Mouse (Mus musculus): ENCODE data around the gene Prph2. TPM values are rescaled to one million over a fixed set of nuclear protein-coding genes. Genes with fewer than 3 reads are reported as not detected.

Gene Prph2
- polyA plus RNA-seq, 1 experiment from 2014 or later, result not detected

GRCm38 (mm10) chr17:46900941-46901340 is 9.3 kb upstream of the Prph2 start:
- whole genome bisulfite sequencing, result 50% methylated on average over 2 of the region's 2 CpGs
- Histone ChIP-seq H3K4me1 (replicated peaks; ENCODE audit: control insufficient read depth, insufficient read depth, low read length) (no peaks in the 10 kb centered on the region), H3K27ac (ENCODE audit: low read depth, low read length) (no peak overlapping the region), H3K9me3 (ENCODE audit: control insufficient read depth, low read length) (no peaks in the 10 kb centered on the region), H3K36me3 (ENCODE audit: control insufficient read depth, insufficient read depth, low read length) (no peaks in the 10 kb centered on the region), H3K9ac (ENCODE audit: low read length) (no peak overlapping the region), H3K4me3 (ENCODE audit: low read depth, low read length) (no peak overlapping the region), H3K4me2 (ENCODE audit: low read depth, low read length, severe bottlenecking) (no peak overlapping the region), H3K27me3 (ENCODE audit: control insufficient read depth, insufficient read depth, low read length) (no peaks in the 10 kb centered on the region)
- DNase-seq (ENCODE audit: low spot score) (no peak), ATAC-seq (replicated peaks; ENCODE audit: low FRiP score) (no peak)

GRCm38 (mm10) chr17:46903876-46904490 is 6.3 kb upstream of the Prph2 start:
- Histone ChIP-seq H3K27ac (ENCODE audit: low read depth, low read length) (no peak overlapping the region), H3K4me2 (ENCODE audit: low read depth, low read length, severe bottlenecking) (no peak overlapping the region), H3K9ac (ENCODE audit: low read length) (no peak overlapping the region), H3K27me3 (ENCODE audit: control insufficient read depth, insufficient read depth, low read length) (no peaks in the 10 kb centered on the region), H3K36me3 (ENCODE audit: control insufficient read depth, insufficient read depth, low read length) (no peaks in the 10 kb centered on the region), H3K4me1 (replicated peaks; ENCODE audit: control insufficient read depth, insufficient read depth, low read length) (no peaks in the 10 kb centered on the region), H3K9me3 (ENCODE audit: control insufficient read depth, low read length) (no peaks in the 10 kb centered on the region), H3K4me3 (ENCODE audit: low read depth, low read length) (no peak overlapping the region)
- 25% methylated on average over 19 of the region's 19 CpGs for WGBS
- ATAC-seq (replicated peaks; ENCODE audit: low FRiP score), result no peak
- peak; percentile 90 for DNase-seq (ENCODE audit: low spot score)

- Histone ChIP-seq H3K4me1 (replicated peaks; ENCODE audit: control insufficient read depth, insufficient read depth, low read length) (0 out of 2 replicates have a peak, but pooled peaks cover 2% of the 10 kb centered on the region), H3K4me2 (ENCODE audit: low read depth, low read length, severe bottlenecking) (no peak overlapping the region), H3K27ac (ENCODE audit: low read depth, low read length) (no peak overlapping the region), H3K36me3 (ENCODE audit: control insufficient read depth, insufficient read depth, low read length) (no peaks in the 10 kb centered on the region), H3K27me3 (ENCODE audit: control insufficient read depth, insufficient read depth, low read length) (no peaks in the 10 kb centered on the region), H3K9ac (ENCODE audit: low read length) (no peak overlapping the region), H3K4me3 (ENCODE audit: low read depth, low read length) (no peak overlapping the region), H3K9me3 (ENCODE audit: control insufficient read depth, low read length) (no peaks in the 10 kb centered on the region)
- WGBS, result 51% methylated on average over 6 of the region's 6 CpGs
- no peak for ATAC-seq (replicated peaks; ENCODE audit: low FRiP score)
- no peak for DNase-seq (ENCODE audit: low spot score)
Measured at GRCm38 (mm10) chr17:46912331-46912730, 2.1 kb downstream of the Prph2 start.

DNA sequence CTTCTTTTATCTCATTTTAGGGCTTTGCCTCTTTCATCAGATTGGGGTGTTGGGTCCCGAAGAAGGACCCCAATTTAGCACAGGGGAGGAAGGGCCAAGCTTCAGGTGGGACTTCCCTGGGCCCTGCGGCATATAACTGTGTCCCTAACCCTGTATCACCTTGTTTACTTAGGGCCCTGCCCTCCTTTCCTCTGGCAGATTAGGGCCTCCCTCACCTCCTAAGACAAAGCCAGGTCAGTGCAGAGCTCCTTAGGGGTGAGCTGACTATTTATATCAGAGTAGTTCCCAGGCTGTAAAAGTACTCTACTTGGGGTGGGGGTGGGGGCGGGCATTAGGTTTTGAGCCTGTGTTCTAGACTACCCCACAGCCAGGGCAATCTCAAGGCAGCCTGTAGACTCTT is 4.9 kb downstream of the Prph2 start:
- WGBS, result 59% methylated on average over 3 of the region's 3 CpGs
- ATAC-seq (replicated peaks; ENCODE audit: low FRiP score) (no peak), DNase-seq (ENCODE audit: low spot score) (no peak)
- Histone ChIP-seq H3K4me2 (ENCODE audit: low read depth, low read length, severe bottlenecking) (no peak overlapping the region), H3K9me3 (ENCODE audit: control insufficient read depth, low read length) (no peaks in the 10 kb centered on the region), H3K27me3 (ENCODE audit: control insufficient read depth, insufficient read depth, low read length) (no peaks in the 10 kb centered on the region), H3K36me3 (ENCODE audit: control insufficient read depth, insufficient read depth, low read length) (no peaks in the 10 kb centered on the region), H3K27ac (ENCODE audit: low read depth, low read length) (no peak overlapping the region), H3K4me1 (replicated peaks; ENCODE audit: control insufficient read depth, insufficient read depth, low read length) (0 out of 2 replicates have a peak, but pooled peaks cover 2% of the 10 kb centered on the region), H3K9ac (ENCODE audit: low read length) (no peak overlapping the region), H3K4me3 (ENCODE audit: low read depth, low read length) (no peak overlapping the region)

- ATAC-seq (replicated peaks; ENCODE audit: low FRiP score) (no peak), DNase-seq (ENCODE audit: low spot score) (no peak)
- Histone ChIP-seq H3K4me3 (ENCODE audit: low read depth, low read length) (no peak overlapping the region), H3K36me3 (ENCODE audit: control insufficient read depth, insufficient read depth, low read length) (no peaks in the 10 kb centered on the region), H3K4me2 (ENCODE audit: low read depth, low read length, severe bottlenecking) (no peak overlapping the region), H3K9me3 (ENCODE audit: control insufficient read depth, low read length) (no peaks in the 10 kb centered on the region), H3K4me1 (replicated peaks; ENCODE audit: control insufficient read depth, insufficient read depth, low read length) (no peaks in the 10 kb centered on the region), H3K27ac (ENCODE audit: low read depth, low read length) (no peak overlapping the region), H3K27me3 (ENCODE audit: control insufficient read depth, insufficient read depth, low read length) (no peaks in the 10 kb centered on the region), H3K9ac (ENCODE audit: low read length) (no peak overlapping the region)
- WGBS, result 51% methylated on average over 4 of the region's 4 CpGs
Measured at GRCm38 (mm10) chr17:46918951-46919350, 8.7 kb downstream of the Prph2 start.

- no peaks in the 10 kb centered on the region for H3K36me3 ChIP-seq (ENCODE audit: control insufficient read depth, insufficient read depth, low read length)
- H3K27me3 ChIP-seq (ENCODE audit: control insufficient read depth, insufficient read depth, low read length), result no peaks in the 10 kb centered on the region
- 55% methylated on average over 6 of the region's 6 CpGs for WGBS
- H3K4me2 ChIP-seq (ENCODE audit: low read depth, low read length, severe bottlenecking), result no peak overlapping the region
- no peak overlapping the region for H3K27ac ChIP-seq (ENCODE audit: low read depth, low read length)
- ATAC-seq (replicated peaks; ENCODE audit: low FRiP score) (no peak), DNase-seq (ENCODE audit: low spot score) (no peak)
- H3K9me3 ChIP-seq (ENCODE audit: control insufficient read depth, low read length), result no peaks in the 10 kb centered on the region
- no peak overlapping the region for H3K4me3 ChIP-seq (ENCODE audit: low read depth, low read length)
- no peaks in the 10 kb centered on the region for H3K4me1 ChIP-seq (replicated peaks; ENCODE audit: control insufficient read depth, insufficient read depth, low read length)
- no peak overlapping the region for H3K9ac ChIP-seq (ENCODE audit: low read length)
Measured at GRCm38 (mm10) chr17:46920855-46921254, 10.6 kb downstream of the Prph2 start.

GRCm38 (mm10) chr17:46926192-46926591 is 15.9 kb downstream of the Prph2 start:
- Histone ChIP-seq H3K27me3 (ENCODE audit: control insufficient read depth, insufficient read depth, low read length) (no peaks in the 10 kb centered on the region), H3K9ac (ENCODE audit: low read length) (no peak overlapping the region), H3K4me1 (replicated peaks; ENCODE audit: control insufficient read depth, insufficient read depth, low read length) (no peaks in the 10 kb centered on the region), H3K4me3 (ENCODE audit: low read depth, low read length) (no peak overlapping the region), H3K4me2 (ENCODE audit: low read depth, low read length, severe bottlenecking) (no peak overlapping the region), H3K9me3 (ENCODE audit: control insufficient read depth, low read length) (no peaks in the 10 kb centered on the region), H3K27ac (ENCODE audit: low read depth, low read length) (no peak overlapping the region), H3K36me3 (ENCODE audit: control insufficient read depth, insufficient read depth, low read length) (no peaks in the 10 kb centered on the region; the same call in 1 of the 2 replicates)
- DNase-seq (ENCODE audit: low spot score), result no peak
- no peak for ATAC-seq (replicated peaks; ENCODE audit: low FRiP score)
- 43% methylated on average over 5 of the region's 6 CpGs for WGBS

- no peak for ATAC-seq (replicated peaks; ENCODE audit: low FRiP score)
- no peaks in the 10 kb centered on the region for H3K9me3 ChIP-seq (ENCODE audit: control insufficient read depth, low read length)
- H3K4me3 ChIP-seq (ENCODE audit: low read depth, low read length), result no peak overlapping the region
- no peaks in the 10 kb centered on the region for H3K27me3 ChIP-seq (ENCODE audit: control insufficient read depth, insufficient read depth, low read length)
- no peak overlapping the region for H3K27ac ChIP-seq (ENCODE audit: low read depth, low read length)
- no peak overlapping the region for H3K4me2 ChIP-seq (ENCODE audit: low read depth, low read length, severe bottlenecking)
- no peaks in the 10 kb centered on the region for H3K4me1 ChIP-seq (replicated peaks; ENCODE audit: control insufficient read depth, insufficient read depth, low read length)
- no peak overlapping the region for H3K9ac ChIP-seq (ENCODE audit: low read length)
- 74% methylated on average over 3 of the region's 3 CpGs for WGBS
- no peak for DNase-seq (ENCODE audit: low spot score)
- H3K36me3 ChIP-seq (ENCODE audit: control insufficient read depth, insufficient read depth, low read length), result peaks cover 2% of the 10 kb centered on the region; the same call in 1 of the 2 replicates
Measured at GRCm38 (mm10) chr17:46926941-46927340, 16.7 kb downstream of the Prph2 start.

GRCm38 (mm10) chr17:46927781-46928180 is 17.5 kb downstream of the Prph2 start:
- ATAC-seq (replicated peaks; ENCODE audit: low FRiP score) (no peak), DNase-seq (ENCODE audit: low spot score) (no peak)
- peaks cover 8% of the 10 kb centered on the region; the same call in 1 of the 2 replicates for H3K36me3 ChIP-seq (ENCODE audit: control insufficient read depth, insufficient read depth, low read length)
- no peaks in the 10 kb centered on the region for H3K27me3 ChIP-seq (ENCODE audit: control insufficient read depth, insufficient read depth, low read length)
- no peaks in the 10 kb centered on the region for H3K9me3 ChIP-seq (ENCODE audit: control insufficient read depth, low read length)
- H3K4me2 ChIP-seq (ENCODE audit: low read depth, low read length, severe bottlenecking), result no peak overlapping the region
- 96% methylated on average over 5 of the region's 5 CpGs for WGBS
- H3K9ac ChIP-seq (ENCODE audit: low read length), result no peak overlapping the region
- no peak overlapping the region for H3K4me3 ChIP-seq (ENCODE audit: low read depth, low read length)
- no peak overlapping the region for H3K27ac ChIP-seq (ENCODE audit: low read depth, low read length)
- H3K4me1 ChIP-seq (replicated peaks; ENCODE audit: control insufficient read depth, insufficient read depth, low read length), result no peaks in the 10 kb centered on the region

All from forebrain, embryonic 11.5 days (tissue).